Mouse (Mus musculus): ENCODE measurements around the gene Zscan26. TPM values are rescaled to one million over a fixed set of nuclear protein-coding genes. Genes with fewer than 3 reads are reported as not detected.
A peak's percentile ranks its signal among the peaks of the same experiment; 100 is the strongest.

The Zscan26 gene
- polyA plus RNA-seq, 1 experiment from 2014 or later = 17.0 TPM

DNA sequence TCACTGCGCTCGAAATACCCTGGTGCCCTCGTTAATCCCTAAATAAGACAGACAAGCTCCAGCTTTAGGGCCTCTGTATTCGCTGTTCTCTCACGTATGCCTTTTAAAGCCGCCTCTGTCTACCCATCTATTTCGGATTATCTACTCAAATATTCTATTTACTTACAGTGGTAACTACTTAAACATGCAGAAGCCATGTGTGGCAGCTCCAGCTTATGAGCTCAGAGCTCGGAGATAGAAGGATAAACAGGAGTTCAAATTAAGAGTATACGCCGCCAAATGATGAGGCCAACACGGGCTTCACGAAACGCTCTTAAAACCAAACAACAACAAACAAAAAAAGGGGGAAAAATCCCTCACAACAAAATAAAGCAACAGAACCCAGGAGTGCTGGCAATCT lies 488 bp downstream of the Zscan26 start:
- WGBS (ENCODE audit: missing documents) = 2% methylated on average over 13 of the region's 13 CpGs
- H3K36me3 ChIP-seq (ENCODE audit: inconsistent target) = peaks cover 11% of the 10 kb centered on the region
- peaks cover 50% of the 10 kb centered on the region for H3K79me2 ChIP-seq (ENCODE audit: inconsistent target)
- H3K27ac ChIP-seq = peak overlapping the region; percentile 63
- H3K4me3 ChIP-seq (ENCODE audit: inconsistent target) = peak overlapping the region; percentile 86

DNA sequence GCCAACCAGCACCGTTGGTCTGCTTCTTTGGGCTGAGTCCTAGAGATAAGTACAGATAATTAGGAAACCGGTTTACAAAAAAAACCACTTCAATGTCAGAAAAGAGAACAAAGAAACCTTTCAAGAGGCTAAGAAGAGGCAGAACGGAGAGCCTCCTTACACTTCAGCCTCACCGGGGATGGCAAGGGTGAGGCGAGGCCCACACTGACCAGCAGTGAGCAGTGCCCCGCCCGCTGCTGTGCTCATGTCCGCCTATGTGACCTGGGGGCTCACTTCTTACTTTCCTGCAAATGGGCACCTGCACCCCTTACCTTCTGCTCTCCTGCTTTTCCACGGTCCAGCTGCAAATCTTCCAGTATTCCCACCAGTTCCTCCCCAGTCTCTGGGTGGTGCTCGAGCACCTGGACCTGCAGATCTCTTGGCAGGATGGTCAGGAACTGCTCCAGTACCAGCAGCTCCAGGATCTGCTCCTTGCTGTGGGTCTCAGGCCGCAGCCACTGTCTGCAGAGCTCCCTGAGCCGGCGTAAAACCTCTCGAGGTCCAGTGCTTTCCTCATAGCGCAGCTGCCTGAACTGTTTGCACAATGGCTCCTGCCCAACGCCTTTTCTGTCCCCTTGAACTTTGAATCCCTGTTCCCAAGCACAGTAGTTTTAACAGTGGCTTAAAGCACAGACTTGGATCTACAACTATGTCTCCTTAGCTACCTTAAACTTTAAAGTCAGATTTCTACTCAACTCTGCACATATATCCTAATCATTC lies 5.5 kb downstream of the Zscan26 start:
- Histone ChIP-seq H3K27ac (no peak overlapping the region), H3K79me2 (ENCODE audit: inconsistent target) (peaks cover 45% of the 10 kb centered on the region), H3K36me3 (ENCODE audit: inconsistent target) (peaks cover 42% of the 10 kb centered on the region), H3K4me3 (ENCODE audit: inconsistent target) (no peak overlapping the region)
- WGBS (ENCODE audit: missing documents) = 92% methylated on average over 13 of the region's 16 CpGs

DNA sequence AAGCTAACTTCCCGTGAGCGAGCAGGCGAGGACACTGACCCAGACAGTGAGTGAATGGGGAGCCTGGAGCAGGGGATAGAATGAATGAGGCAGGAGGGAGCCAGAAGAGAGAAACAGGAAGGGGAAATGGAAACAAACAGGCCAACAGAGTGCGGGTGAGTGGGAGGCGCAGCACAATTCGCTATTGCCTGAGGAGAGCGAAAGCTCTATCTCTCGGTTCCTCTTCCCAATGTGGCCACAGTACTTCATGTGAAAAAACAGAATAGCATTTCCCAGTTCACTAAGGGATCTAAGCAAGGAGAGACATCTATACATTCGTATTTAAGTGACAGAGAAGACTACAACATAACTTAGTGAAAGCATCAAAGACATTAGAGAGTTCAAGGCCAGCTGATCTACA lies 6.7 kb downstream of the Zscan26 start:
- Histone ChIP-seq H3K27ac (no peak overlapping the region), H3K79me2 (ENCODE audit: inconsistent target) (peaks cover 33% of the 10 kb centered on the region), H3K36me3 (ENCODE audit: inconsistent target) (peaks cover 42% of the 10 kb centered on the region), H3K4me3 (ENCODE audit: inconsistent target) (no peak overlapping the region)
- 63% methylated on average over 9 of the region's 9 CpGs for WGBS (ENCODE audit: missing documents)

DNA sequence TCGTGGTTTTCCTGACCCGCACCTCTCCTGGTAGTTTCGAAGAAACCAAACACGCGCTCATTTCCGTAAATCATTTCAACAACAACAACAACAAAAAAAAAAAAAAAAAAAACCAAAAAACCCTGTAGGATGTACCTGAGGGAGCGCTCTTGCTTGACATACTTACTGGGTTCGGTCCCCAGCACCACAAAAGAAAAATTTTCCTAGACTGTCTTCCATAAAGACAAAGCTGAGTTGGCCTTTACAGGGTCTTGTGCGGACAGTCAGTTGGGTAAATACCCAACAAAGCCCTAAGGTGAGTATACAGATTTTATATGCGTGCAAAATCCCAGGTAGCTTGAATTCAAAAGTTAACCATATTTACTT lies 12.3 kb downstream of the Zscan26 start:
- 44% methylated on average over 8 of the region's 10 CpGs for WGBS (ENCODE audit: missing documents)
- peaks cover 23% of the 10 kb centered on the region; the same call in 1 of the 2 replicates for H3K36me3 ChIP-seq (ENCODE audit: inconsistent target)
- H3K79me2 ChIP-seq (ENCODE audit: inconsistent target) = no peaks in the 10 kb centered on the region
- H3K27ac ChIP-seq = no peak overlapping the region
- peak overlapping the region; percentile 35; the same call in 1 of the 2 replicates for H3K4me3 ChIP-seq (ENCODE audit: inconsistent target)

DNA sequence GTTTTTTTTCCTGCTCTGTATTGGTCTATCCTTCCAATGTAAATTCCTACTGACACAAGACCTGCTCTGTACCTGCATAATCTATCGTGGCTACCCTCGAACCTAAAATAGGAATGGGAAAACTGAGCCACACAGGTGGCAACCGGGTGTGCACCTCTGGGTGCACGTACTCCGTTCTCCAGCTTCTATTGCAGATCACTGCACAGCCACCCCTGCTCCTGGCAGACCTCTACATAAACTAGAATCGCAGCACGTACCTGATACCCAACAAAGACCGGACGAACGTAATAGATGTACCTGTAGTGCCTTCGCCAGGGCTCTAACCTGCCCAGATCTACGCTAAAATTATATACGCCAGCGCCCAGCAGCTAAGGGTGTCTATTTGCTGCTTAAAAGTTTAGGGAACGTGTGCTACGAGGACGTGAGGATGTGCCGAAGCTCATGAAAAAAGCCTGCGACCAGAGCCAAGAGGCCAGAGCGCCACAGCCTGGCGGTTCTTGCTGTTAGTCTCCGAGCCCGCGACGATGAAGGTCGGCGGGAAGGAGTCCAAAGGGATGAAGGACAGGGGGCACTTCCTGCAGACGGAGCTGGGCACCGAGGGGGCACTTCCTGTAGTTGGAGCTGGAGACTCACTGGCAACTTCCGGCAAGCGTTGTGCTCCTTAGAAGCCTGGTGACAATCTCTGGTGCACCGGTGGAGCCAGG lies 12.9 kb downstream of the Zscan26 start, which contains the start of gene Pgbd1:
Pgbd1 (minus strand) TSS at position 556 of the 704 bp plus-strand sequence.
- H3K27ac ChIP-seq = no peak within 1 kb of the TSS

DNA sequence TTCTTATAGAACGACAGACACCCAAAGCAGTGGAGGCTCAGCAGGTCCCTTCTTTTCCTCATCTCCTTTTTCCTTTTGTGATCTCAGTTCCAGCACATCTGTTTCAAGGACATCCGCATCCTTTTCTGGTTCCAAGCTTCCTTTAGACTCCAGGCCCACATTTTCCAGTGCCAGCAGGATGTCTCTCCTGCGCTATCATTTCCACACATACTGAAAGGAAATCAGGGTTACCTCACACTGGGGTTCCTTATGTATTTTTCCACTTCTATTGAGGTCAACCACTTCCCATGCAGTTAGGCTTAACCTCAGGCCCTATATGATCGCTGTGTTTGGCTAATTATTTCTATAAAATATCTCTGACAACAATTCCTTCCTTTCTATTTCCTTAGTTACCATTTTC lies 18.1 kb downstream of the Zscan26 start:
- H3K27ac ChIP-seq = no peak overlapping the region
- no peaks in the 10 kb centered on the region for H3K79me2 ChIP-seq (ENCODE audit: inconsistent target)
- H3K36me3 ChIP-seq (ENCODE audit: inconsistent target) = no peaks in the 10 kb centered on the region
- 78% methylated on average over 4 of the region's 4 CpGs for WGBS (ENCODE audit: missing documents)
- H3K4me3 ChIP-seq (ENCODE audit: inconsistent target) = no peak overlapping the region

More for the DNA sequence above, 12.9 kb downstream of the Zscan26 start, which contains the start of gene Pgbd1:
- Histone ChIP-seq H3K79me2 (ENCODE audit: inconsistent target) (no peaks in the 10 kb centered on the region), H3K36me3 (ENCODE audit: inconsistent target) (peaks cover 19% of the 10 kb centered on the region; the same call in 1 of the 2 replicates), H3K4me3 (ENCODE audit: inconsistent target) (peak within 1 kb of the TSS; percentile 35)
- under 1% methylated on average over 31 of the region's 32 CpGs for WGBS (ENCODE audit: missing documents)

DNA sequence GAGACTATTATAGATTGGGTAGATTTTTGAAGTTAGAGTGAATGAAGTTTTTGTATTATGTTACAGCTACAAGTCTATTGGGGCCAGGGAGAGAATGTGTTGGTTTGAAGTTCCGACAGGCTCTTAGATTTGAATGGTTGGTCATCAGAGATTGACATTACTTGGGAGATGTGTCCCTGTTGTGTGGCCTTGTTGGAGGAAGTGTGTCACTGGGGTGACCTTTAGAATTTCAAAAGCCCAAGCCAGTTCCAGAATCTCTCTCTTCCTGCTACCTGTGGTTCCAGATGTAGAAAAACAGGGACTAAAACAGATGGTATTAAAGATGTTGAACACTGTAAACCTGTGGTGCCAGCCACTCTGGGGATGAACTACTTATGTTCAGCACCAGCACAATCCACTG lies 25.9 kb downstream of the Zscan26 start:
- Histone ChIP-seq H3K27ac (no peak overlapping the region), H3K4me3 (ENCODE audit: inconsistent target) (no peak overlapping the region), H3K79me2 (ENCODE audit: inconsistent target) (no peaks in the 10 kb centered on the region), H3K36me3 (ENCODE audit: inconsistent target) (no peaks in the 10 kb centered on the region)
- 100% methylated on average over 1 of the region's 1 CpGs for WGBS (ENCODE audit: missing documents)

DNA sequence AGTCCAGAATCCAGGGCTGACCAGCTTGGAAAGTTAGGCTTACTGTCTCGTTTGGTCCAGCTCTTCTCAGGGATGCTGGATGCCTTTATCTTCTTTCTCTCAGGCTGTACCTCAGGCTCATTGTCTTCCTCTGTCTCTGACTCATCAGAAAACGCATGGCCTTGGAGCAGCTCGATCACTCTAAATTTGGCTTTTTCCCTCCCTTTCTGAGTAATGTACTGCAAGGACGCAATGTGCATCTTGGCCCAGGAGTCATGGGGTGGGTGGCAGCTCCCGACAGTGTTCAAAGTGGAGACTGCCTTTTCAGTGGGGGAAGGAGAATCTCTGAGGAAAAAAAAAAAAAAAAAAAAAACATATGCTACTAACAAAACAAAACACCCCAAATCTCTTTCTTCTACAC lies 30.2 kb downstream of the Zscan26 start:
- 84% methylated on average over 5 of the region's 5 CpGs for WGBS (ENCODE audit: missing documents)
- Histone ChIP-seq H3K36me3 (ENCODE audit: inconsistent target) (no peaks in the 10 kb centered on the region), H3K4me3 (ENCODE audit: inconsistent target) (no peak overlapping the region), H3K79me2 (ENCODE audit: inconsistent target) (no peaks in the 10 kb centered on the region), H3K27ac (no peak overlapping the region)

DNA sequence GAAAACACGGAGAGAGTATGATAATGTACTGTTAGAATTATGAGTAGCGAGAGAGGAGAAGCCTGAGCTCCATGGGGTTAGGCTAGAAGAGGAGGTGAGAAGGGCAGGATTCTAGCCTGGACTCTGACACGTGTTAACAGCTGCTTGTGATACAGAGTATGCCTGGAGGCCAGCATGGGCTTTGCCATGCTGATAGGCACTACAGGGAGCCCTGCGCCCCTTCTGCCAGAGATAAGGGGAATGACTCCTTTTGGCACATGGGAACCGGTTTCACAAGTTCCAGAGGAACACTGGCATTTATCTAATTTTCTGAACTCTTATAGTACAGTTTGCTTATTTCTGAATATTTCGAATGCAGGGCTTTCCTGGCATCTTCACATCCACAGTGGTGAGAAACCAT lies 34.7 kb downstream of the Zscan26 start:
- no peaks in the 10 kb centered on the region for H3K79me2 ChIP-seq (ENCODE audit: inconsistent target)
- WGBS (ENCODE audit: missing documents) = 86% methylated on average over 6 of the region's 6 CpGs
- H3K27ac ChIP-seq = no peak overlapping the region
- H3K4me3 ChIP-seq (ENCODE audit: inconsistent target) = no peak overlapping the region
- H3K36me3 ChIP-seq (ENCODE audit: inconsistent target) = no peaks in the 10 kb centered on the region

DNA sequence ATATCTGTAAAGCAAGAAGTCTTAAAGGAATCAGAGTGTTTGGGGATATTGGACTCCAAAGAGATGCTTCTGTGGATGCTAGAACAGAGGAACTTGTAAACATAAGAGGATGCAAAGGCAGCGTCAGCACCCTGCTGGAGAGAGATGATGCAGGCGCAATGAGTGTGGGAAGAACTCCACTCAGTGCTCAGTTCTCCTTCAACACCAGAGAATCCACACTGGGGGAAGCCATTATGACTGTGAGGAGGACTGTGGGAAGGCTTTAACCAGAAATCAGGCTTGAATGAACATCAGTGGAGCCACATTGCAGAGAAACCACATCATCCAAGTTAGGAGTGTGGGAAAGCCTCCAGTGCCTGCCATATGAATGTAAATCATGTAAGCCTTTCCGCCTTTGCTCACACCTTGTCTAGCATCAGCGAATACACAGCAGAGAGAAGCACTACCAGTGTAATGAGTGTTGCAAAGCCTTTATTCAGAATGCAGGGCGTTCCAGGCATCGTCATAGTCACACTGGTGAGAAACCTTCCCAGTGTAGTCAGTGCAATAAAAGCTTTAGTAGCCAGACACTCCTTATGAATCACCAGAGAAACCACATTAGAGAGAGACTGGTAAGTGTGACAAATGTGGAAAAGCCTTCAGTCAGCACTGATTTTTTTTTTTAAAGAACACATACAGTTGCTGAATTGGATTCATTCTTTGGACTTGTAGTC lies 36.1 kb downstream of the Zscan26 start:
- no peak overlapping the region for H3K4me3 ChIP-seq (ENCODE audit: inconsistent target)
- WGBS (ENCODE audit: missing documents) = 78% methylated on average over 6 of the region's 6 CpGs
- H3K27ac ChIP-seq = no peak overlapping the region
- no peaks in the 10 kb centered on the region for H3K36me3 ChIP-seq (ENCODE audit: inconsistent target)
- H3K79me2 ChIP-seq (ENCODE audit: inconsistent target) = no peaks in the 10 kb centered on the region

DNA sequence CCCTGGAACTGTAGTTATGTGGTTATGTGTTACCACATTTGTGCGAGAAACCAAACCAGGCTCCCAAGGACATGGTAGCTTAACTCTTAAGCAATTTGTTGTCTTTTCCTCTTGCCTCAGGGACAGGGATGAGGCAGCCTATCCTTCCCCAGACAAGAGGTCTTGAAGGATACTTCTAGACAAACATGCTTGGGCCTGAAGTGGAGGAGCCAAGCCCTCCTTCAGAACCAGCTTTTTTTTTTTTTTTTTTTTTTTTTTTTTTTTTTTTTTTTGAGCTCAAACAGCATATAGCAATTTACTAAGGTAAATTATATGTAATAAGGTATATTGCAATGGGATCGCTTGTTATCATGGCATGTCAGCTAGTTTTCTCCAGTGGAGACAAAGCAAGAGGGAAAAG lies 37.8 kb downstream of the Zscan26 start:
- no peaks in the 10 kb centered on the region for H3K36me3 ChIP-seq (ENCODE audit: inconsistent target)
- 85% methylated on average over 2 of the region's 2 CpGs for WGBS (ENCODE audit: missing documents)
- no peak overlapping the region for H3K4me3 ChIP-seq (ENCODE audit: inconsistent target)
- no peaks in the 10 kb centered on the region for H3K79me2 ChIP-seq (ENCODE audit: inconsistent target)
- H3K27ac ChIP-seq = no peak overlapping the region

DNA sequence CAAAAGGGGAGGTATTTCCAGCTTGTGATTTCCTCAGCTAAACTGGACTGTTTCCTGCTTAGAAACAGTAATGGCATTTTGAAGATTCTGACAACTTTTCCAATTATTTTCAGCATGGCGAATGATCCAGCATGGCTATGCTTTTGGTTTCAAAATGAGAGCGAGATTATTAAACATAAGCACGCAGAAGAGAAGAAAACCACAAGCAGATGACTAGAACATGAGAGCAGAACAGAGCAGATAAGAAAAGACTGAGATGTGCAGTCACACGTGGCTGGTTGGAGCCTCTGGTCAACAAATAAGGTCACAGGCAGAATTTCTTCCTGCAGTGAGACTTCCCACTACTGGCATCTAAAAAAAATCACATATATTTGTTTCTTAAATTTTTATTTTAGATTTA lies 38.3 kb downstream of the Zscan26 start:
- H3K27ac ChIP-seq = no peak overlapping the region
- no peaks in the 10 kb centered on the region for H3K36me3 ChIP-seq (ENCODE audit: inconsistent target)
- no peak overlapping the region for H3K4me3 ChIP-seq (ENCODE audit: inconsistent target)
- WGBS (ENCODE audit: missing documents) = 85% methylated on average over 4 of the region's 4 CpGs
- H3K79me2 ChIP-seq (ENCODE audit: inconsistent target) = no peaks in the 10 kb centered on the region

DNA sequence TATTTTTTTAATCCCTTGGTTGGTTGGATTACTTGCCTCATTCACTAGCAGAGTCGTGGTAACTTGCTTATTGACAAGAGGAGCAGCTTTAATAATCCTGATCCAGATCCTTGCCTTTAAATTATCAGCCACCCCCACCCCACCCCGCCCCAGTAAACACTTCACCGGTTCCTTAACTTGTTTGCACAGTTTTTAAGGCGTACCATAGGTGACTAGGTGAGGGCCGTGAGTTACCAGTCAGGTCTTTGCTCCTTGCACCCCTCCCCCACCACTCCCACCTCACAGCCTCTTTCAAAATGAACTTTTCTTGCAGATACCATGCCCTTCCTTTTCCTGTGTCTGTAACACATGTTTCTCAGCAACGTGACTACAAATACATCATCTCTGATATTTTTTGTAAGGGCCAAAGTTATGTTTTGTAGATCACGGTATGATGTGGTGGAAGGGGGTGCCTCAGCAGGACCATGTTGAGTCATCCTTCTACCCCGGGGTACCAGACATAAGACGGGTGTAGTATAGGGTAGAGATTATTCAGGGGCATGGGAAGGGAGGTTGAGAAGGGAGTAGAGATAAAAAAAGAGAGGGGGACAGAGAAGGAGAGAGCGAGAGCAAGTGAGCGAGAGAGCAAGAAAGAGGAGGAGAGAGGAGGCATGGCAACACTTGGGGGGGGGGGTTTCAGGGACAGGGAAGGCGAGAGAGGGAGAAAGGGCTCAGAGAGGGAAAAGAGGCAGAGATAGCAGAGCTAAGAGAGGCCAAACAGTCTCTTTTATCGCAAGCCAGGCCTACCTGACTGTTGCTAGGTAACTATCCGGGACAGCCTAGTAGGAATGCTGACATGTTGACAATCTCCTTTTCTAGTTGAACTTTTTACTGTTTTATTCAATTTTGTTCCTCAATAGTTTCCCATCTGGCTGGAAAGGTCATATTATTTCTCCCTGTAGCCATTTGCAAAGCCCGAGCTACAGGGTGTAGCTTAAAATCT lies 39.0 kb downstream of the Zscan26 start:
- WGBS (ENCODE audit: missing documents) = 89% methylated on average over 14 of the region's 15 CpGs
- Histone ChIP-seq H3K27ac (no peak overlapping the region), H3K36me3 (ENCODE audit: inconsistent target) (no peaks in the 10 kb centered on the region), H3K4me3 (ENCODE audit: inconsistent target) (no peak overlapping the region), H3K79me2 (ENCODE audit: inconsistent target) (no peaks in the 10 kb centered on the region)
